Mouse (Mus musculus): Measurements from ENCODE around the gene Myadml2.

The Myadml2 gene

DNA sequence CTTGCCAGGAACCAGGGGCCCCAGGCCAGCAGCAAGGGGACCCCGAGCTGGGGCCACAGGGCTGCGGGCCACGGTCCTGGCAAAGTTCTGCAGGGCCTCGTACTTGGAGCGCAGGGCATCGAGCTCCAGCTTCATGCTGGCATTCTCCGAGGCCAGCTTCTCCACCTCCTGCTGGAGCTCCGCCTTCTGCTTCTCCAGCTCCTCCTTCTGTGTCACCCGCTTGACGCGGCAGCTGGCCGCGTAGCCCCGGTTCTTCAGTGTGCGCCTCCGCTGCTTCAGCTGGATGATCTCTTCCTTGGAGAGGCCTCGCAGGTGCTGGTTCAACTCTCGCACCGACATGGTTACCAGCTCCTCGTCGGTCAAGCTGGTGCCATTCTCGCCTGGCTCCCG, 18.6 kb downstream of the Myadml2 start:
- DNase-seq (ENCODE audit: low spot score): no peak

DNA sequence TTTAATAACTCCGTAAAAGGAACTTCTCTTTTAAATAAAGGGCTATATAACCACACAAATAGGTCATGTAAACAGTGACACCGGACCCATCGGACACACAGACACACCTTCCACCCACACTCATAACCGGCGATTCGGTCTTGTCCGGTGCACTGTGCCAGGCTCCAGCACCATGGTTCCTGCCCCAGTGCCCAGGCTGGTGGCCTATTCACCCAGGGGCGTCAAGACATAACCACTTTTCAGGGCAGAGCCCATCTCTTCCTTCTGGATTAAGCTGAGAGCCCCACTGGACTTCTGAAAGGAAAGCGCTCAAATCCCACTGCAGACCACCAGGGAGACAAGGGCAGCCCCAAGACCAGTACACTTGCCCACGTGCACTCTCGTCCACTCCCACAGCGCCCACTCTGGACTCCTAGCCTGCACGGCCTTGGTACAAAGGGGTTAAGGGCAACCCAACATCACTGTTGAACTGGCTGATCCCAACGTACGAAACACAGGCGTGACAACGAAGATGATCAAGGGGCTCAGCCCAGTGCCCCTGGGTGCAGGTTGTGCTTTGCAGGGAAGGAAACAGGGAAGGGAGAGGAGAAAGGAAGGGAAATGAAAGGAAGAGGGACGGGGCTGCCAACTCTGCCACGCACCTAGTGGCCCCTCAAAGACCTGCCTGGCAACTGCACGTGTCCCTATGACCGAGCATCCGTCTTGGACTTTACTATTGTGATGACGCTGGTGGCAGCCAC, 19.2 kb downstream of the Myadml2 start:
- no peak for DNase-seq (ENCODE audit: low spot score)

DNA sequence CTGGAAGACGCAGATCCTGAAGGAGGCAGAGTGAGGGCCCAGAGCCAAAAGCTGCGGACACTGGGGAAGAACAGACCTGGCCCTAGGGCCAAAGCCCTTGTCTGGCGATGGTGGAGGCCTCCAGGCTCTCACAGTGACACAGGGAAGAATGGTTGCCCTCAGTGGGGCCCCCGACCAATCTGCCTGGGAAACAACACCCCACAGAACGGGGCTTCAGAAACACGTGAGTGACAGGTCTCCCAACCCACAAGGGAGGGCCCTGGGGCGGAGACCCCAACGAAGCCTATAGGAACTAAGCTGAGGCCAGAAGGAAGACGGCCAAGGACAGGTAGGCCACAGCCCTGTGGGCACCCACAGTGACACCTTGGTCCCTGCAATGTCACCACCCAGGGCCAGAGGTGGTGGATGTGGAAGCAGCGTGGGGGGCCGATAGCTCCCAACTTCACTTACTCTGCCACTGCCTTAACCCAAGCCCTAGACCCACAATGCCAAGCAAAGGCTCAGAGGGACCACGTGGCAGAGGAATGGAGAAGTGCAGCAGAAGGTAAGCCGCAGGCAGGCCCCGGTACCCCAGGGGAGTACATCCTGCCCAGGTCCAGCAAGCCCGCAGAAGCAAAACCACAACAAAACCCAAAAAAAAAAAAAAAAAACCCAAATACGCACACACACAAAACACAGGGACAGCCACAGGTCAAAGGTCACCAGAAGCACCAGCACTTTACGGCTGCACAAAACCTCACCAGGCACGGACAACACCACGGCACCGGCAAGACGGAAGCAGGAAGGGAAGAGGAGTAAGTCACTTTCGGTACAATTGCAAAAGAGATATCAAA, 20.3 kb downstream of the Myadml2 start:
- DNase-seq (ENCODE audit: low spot score): no peak

DNA sequence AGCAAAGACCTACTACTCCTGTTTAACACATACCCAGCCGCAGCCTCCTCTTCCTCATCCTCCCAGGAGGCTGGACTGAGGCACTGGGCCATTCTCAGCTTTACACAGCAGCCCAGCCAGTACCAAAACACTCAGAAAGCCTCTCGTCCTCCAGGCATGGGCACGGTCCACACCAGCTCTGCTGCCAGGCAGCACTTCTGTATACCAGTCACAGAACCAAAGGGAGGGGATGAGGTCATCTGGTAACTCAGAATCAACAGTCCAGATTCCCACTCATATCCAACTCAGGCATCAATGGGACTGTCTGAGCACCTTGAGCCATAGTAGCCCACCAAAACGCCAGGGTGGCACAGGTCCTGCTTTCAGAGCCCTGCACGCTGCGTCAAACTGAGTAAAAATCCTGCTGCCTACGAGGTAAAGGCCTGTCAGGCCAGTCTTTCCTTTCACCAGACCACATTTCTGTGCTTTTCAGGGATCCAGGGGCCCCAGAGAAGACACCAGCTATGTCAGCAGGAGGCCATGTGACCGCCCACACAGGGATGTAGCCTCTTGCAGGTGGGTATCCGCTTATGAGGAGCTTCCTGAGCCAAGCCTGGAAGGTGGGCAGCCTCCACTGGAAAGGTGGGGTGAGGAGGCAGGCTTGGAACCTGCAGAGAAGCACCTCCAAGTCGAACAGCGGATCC, 21.0 kb downstream of the Myadml2 start:
- DNase-seq (ENCODE audit: low spot score): no peak

DNA sequence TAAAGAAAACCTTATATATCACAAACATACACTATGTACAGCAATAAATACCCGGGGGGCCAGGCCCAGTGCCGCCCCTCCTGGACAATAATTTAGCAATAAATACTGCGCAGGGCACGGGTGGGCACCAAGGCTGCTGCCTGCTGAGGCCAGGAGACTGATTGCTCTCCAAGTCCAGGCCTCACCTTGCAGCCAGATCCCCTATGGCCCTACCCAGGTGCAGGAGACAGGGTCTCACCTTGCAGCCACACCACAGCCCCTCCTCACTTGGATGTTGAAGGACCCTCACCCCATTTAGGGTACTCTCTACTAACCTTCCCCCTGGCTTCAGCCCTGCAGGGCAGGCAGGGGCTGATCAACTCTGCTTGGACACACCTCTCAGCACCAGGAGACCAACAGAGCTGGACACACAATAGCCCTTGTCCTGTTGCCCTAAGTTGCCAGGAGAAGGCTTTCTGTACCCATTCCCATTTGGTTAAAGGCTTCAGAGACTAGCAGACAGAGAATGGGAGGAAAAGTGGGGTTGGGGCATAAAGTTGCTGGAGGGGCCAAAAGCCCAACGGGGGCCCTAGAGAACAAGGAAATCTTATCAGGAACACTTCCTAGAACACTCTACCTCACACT, 22.7 kb downstream of the Myadml2 start, which contains the start of gene Sirt7:
Sirt7 (minus strand) TSS at position 89 of the 624 bp plus-strand sequence.
- no peak for DNase-seq (ENCODE audit: low spot score)

DNA sequence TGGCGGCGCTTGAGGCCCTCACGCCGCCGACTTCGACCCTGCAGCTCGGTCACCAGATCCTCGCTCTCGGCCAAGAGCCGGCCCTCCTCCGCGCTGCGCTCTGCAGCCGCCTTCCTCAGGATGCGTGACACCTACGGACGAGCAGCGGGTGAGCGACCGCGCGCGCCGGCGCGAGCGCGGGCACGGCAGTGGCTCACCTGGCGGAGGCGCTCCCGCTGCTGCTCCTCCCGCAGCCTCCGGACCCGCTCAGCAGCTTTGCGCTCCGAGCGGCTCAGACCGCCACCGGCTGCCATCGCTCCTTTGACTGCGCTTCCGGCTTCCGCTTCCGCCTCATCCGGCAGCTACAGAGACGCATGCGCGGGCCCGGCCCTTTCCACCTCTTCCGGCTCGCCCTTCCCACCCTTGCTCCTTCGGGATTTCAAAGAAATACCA, 23.3 kb downstream of the Myadml2 start:
- peak; percentile 71 for DNase-seq (ENCODE audit: low spot score)

DNA sequence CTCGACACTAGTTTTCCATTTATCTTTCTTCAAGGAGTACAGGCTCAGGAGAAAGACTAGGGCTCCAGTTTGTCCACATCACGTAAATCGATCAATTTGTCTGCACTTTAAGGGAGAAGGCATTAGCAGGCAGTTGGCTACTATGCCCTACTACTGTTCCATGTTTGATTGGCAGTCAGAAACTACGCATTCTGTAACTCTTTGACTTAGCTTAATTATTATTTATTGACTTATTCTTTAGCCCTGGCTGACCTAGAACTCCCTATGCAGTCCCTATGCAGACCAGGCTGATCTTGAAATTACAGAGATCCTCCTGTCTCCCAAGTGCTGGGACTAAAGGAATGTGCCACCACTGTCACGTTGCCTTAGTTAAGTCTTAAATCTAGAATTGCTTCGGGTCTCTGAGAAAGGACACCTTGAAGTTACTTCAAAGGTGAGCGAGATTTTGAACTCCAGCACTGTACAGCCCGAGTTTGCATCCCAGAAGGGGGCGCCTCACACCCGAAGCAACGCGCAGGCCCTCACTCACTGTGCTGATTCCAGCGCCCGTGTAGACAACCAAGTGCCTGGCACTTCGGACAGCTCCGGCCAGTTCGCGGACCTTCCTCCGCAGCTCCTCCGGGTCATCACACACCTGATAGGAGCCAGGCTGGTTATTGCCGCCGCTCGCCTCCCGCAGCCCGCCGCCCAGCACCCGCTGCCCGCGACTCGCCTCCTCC, 23.8 kb downstream of the Myadml2 start:
- peak; percentile 46 for DNase-seq (ENCODE audit: low spot score)

DNA sequence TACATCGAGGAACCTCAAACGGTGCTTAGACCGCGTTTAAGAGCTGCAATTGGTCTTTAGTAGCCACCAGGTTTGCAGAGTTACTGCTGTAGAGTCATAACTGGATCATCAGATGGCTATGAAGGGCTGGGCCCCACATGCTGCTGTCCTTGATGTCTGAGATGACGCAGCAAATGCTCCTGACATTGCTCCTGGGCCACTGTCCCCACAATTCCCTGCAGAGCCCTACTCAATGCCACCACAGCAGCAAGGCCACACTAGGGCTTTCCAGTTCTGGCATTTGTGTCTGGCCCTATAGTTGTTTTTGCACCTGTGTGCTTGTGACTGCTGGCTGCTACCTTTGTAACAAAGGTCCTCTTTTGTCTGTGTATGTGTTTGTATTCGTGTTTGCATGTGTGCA, 25.2 kb downstream of the Myadml2 start:
- DNase-seq (ENCODE audit: low spot score): no peak

DNA sequence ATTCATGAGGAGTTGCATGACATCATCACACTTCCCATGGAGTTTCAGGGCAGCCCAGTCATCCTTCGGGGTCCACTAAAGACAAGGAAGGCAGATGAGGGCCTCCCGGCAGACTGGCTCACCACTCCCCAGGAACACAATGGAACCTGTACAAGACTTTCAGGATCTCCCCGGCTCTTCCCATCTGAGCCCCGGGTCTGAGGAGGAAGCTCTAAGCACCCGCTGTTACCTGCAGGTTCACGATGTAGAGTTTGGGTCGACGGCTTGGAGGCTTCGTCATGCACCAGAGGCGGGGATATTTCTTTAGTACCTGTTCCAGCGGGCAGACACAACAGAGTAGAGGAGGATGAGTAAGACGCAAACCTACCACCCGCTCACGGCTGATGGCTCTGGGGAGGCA, 27.8 kb downstream of the Myadml2 start:
- DNase-seq (ENCODE audit: low spot score): no peak

DNA sequence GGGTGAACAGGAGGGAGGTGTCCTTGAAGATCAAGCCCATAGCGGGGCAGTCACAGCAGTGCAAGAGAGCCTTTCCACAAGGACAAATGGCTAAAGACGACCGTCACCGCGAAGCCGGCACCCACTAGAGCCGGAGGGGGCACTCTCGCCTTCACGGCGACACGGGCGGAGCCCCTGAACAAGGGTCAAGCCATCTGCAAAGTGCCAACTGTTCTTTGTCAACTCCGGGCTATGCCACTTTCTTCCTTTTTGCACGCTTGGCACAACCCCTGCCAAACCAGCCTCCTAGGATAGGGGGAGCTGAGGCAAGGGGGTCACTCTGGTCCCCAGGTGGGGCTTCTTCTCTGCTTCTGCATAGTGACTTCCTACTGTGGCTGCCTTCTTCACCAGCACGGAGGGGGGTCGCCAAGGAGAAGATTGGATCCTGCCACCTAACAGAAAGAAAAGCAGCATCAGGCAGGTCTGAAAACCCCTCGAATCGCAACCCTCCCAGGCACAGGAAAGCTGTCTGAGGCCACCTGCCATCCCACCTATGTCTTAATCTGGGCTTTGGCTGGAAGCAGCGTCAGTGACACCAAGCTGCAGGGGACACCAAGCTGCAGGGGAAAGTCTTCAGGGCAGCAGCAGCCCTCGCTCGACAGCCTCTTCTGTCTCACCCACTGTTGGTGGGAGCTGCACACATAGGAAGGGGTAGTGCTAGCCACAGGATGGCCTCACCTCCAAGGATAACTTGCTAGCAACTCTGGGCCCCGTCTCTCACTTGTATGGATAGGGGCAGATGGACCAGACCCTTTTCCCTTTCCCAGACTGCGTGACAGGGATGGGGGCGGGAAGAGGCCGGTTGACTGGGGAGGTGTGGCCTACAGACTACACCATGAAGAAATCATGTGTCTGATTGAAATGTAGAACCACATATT, 29.1 kb downstream of the Myadml2 start:
- DNase-seq (ENCODE audit: low spot score): no peak

DNA sequence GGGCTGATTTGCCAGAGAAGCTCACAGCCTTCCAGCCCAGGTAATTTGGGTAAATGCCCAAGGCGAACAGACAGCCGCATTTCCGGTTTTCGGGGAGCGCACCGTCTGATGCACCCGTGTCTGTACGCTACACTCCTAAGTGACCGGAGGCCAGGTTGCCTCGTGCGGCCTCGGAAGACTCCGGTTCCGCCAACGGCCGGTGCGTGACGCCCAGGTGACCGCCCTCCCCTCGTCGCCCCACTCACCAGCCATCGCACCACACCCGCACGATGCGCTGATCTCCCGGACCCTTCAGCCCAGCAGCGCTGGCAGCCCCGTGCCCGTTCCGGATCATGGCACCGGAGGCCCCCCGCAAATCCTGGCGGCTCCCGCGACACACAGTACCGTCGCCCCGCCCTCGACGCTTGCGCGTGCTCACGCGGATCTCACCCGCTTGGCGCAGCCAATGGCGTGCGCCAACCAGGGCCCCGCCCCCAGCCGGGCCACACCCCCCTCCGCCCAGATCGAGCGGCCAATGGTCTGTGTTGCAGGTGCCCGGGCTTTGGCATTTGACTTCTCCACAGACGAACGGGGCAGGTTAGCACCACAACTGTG, 30.3 kb downstream of the Myadml2 start, which contains the start of gene Pcyt2:
Pcyt2 (minus strand) TSS at position 418 of the 594 bp plus-strand sequence.
- DNase-seq (ENCODE audit: low spot score): peak; percentile 86

DNA sequence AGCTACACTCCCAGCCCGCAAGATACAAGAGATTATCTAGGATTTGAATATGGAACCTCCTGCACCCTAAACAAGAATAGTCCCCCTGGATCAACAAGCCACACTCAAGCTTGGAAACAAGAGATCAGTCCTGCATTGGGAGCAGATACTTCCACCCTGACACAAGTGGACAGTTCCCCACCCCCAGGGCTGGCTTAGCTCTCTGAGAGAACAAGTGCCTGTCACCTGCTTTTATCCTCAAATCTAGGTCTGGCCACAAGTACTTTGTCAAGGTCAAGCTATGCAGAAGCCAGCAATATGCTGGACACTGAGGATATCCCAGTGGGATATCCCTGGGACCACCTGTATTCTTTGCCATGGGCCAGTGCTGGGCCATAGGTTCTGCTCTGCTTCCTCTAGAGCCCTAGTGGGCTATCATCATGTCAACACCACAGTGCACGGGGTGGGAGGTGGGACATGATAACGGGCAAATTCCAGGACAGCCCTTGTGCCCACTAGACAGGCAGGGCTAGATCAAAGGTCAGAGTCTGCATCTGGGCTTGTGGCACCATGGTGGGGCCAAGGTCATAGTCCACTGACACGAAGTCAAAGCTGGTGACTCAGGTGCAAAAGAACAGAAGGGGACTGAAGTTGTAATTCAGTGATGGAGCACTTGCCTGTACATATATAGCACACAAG, 31.2 kb downstream of the Myadml2 start:
- no peak for DNase-seq (ENCODE audit: low spot score)

DNA sequence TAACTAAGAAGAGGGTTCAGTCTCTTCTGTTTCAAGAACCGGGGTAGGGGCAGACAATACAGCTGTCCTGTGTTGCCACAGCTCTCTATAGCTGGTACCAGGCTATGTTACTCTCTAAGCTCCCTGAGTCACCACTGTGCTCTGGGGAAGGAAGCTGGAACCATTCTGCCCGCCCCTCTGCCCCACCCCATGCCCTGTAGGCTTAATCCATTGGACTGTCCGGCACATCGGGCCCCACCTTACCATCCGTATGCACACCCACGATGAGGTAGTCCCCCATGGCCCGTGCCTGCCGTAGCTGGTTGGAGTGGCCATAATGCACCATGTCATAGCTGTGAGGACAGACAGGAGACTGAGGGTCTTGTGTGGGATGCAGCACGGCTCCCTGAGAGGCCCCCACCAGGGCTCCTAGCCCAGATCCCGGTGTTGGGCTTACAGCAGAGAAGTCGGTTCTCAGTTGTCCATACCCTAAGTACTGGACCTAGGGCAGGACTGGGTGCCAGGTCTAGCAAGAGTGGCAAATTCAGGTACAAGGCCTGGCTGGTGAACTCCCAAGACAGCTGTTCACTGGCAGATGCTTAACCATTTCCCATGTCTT, 32.3 kb downstream of the Myadml2 start:
- no peak for DNase-seq (ENCODE audit: low spot score)

DNA sequence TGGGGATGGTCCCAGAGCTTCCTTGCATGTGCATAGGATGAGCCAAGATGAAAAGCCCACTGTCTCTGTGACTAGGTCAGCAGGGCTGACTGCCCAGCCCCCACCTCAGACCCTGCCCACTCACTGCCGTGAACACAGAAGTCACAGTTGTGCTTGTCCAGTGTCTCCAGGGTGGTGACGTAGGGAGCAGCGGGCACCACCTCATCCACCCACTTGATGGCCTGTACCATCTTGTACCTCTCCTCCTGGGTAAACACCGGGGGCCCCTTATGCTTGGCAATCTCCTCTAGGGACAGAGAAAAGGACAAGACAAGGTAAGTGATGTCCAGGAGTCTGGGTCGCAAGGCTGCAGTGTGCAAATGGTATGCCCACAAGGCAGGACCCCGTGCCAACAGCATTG, 32.8 kb downstream of the Myadml2 start:
- DNase-seq (ENCODE audit: low spot score): no peak

DNA sequence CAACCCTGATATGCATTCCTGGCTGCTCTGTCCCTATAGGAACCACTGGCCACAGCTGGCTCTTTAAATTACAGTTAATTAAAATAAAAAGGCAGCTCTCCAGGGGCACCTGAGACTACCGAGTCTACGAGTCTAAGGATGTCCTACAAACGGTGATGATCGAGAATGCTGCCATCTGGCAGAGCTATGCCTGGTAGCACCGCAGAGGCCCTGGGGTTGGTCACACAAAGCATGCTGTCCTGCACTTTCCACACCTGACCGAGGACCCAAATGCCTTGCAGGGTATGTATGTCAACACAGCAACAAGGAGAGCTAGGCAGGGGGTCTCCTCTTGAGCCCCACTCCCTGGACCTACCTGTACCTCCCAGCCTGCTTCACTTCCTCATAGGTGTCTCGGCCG, 34.0 kb downstream of the Myadml2 start:
- no peak for DNase-seq (ENCODE audit: low spot score)

DNA sequence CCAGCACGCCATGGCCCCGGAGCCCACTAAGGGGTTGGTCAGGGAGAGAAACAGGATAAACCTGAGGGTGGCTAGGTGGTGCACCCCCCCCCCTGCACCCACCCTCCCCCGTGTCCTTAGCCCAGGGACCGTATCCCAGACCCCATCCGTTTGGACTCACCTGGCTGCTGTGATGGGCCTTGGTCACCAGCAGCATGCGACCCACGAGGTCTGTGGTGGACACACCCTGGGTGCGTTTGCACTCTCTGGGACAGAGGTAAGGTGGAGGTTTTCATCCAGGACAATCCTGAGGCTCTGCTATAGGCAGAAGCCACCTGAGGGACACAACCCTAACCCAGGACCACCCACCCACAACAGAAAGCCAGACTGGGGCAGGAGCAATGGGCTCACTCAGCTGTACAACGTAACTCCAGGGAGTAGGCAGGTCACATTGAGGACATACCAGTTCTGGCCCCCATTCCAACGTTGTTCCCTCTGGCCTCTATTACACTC, 34.4 kb downstream of the Myadml2 start:
- no peak for DNase-seq (ENCODE audit: low spot score)

DNA sequence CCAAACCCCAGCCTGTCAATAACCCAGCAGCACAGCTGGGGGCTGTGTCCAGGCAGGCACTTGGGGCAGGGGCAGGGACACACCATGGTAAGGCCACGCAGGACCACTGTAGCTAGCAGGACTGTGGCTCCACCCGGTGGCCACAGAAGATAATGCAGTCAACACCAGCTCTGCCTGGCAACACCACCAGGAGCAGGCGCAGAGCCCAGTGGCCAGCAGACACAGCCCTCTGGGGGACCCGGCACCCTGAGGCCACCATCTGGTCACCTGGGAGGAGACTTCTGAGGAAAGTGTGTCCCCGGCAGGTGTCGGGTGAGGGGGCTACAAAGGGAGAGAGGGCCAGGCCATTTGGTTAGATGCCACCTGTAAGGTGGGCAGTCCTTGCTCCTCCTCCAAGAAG, 35.2 kb downstream of the Myadml2 start:
- DNase-seq (ENCODE audit: low spot score): peak; percentile 69

DNA sequence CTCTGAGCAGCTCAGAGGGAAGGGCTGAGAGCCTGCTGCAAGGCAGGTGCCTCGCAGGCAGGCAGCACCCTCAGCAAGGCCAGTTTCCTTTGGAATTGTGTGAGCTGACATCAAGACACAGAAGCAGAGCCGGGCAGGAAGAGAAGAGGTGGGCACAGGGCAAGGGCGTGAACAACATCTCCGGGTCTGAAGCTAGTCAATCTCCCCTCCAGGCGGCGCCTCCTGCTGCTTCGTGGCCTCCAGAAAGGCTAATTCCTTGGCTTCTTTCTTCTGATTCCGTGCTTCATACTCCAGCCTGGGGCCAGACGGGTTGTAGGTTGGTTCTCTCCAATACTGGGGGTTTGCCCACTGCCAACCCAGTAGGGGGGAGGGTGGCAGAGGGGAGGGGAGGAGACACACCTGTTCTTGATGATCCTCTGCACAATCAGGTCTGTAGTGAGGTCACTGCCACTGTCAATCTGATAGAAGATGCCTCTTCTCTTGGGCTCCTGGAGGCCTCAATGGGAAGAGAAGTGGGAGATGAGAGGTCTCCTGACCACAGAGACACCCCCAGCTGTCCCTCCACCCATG, 37.4 kb downstream of the Myadml2 start:
- no peak for DNase-seq (ENCODE audit: low spot score)

DNA sequence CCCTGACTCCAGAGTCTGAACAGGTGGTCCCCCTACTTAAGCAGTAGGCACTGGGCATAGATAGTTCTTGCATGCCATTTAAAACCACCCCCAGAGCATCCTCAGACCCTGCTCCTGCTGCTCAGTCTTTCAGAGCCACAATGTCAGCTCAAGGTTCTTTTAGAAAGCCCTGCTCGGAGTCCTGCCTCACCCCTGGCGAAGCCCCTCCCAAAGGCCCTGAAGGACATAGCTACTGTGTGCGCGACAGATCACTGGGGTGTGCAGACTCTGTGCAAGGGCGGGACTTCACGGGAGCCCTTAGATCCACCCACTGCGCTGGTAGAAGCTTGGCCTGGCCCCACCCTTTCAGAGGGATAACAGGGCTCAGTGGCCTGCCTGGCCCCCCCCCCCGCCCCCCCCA, 38.7 kb downstream of the Myadml2 start:
- no peak for DNase-seq (ENCODE audit: low spot score)

Measured in ovary, postnatal 14 days (tissue).